Mouse (Mus musculus): Measurements from ENCODE around the gene Card9.

- TF ChIP-seq GATA1 (IDR thresholded peaks at IDR 0.05; ENCODE audit: borderline replicate concordance, low read length) (no peak), FLI1 (IDR thresholded peaks at IDR 0.05; ENCODE audit: low read length) (no peak)
Measured at GRCm38 (mm10) chr2:26317991-26318672, 42.6 kb downstream of the Card9 start.
